Mouse (Mus musculus) heart, embryonic 11.5 days (tissue): ENCODE data around the gene Mat1a. TPM values are rescaled to one million over a fixed set of nuclear protein-coding genes. Genes with fewer than 3 reads are reported as not detected.

ENCODE experiments used
- polyA plus RNA-seq: library from polyadenylated mRNA; unstranded; fragments of >200 nt; fragmentation: Nextera tagmentation; extraction: Ambion mirVana; gene quantifications from 2 replicates; pipeline ENCODE4 v1.2.1, GENCODE M21; 2014

The Mat1a gene
- polyA plus RNA-seq, 1 experiment from 2014 or later: 0.46 TPM

Other genes with a start within 250 kb of the Mat1a start
- 0.56 and 0.89 TPM in 2 replicates for gene Sh2d4b, start 211.8 kb upstream of the Mat1a start, polyA plus RNA-seq
- gene Tspan14, start 138.2 kb upstream of the Mat1a start, polyA plus RNA-seq: 43.5 and 54.0 TPM in 2 replicates
- 67.7 and 75.4 TPM in 2 replicates for gene Fam213a, start 91.2 kb upstream of the Mat1a start, polyA plus RNA-seq
- gene Dydc2, start 35.8 kb upstream of the Mat1a start, polyA plus RNA-seq: 0.53 TPM in 1 of 2 replicates, not detected in the other
- not detected in 2 replicates for gene Dydc1, start 32.1 kb upstream of the Mat1a start, polyA plus RNA-seq
- gene Sftpa1, start 26.7 kb downstream of the Mat1a start, polyA plus RNA-seq: 0.35 and 0.69 TPM in 2 replicates
- not detected in 2 replicates for gene Mbl1, start 46.4 kb downstream of the Mat1a start, polyA plus RNA-seq
- gene Sftpd, start 80.1 kb downstream of the Mat1a start, polyA plus RNA-seq: not detected in 2 replicates
- not detected in 2 replicates for gene Gm2832, start 173.8 kb downstream of the Mat1a start, polyA plus RNA-seq
- gene Gm5798, start 243.6 kb downstream of the Mat1a start, polyA plus RNA-seq: not detected in 2 replicates